Mouse (Mus musculus) right cerebral cortex, postnatal 25 days (tissue): ENCODE measurements at regions not wholly inside any gene's neighbourhood (a gene's known extent, or its start where the extent isn't known, plus 50 kb on each side); places are given as distances from the start of the nearest gene placed in this dataset.
A peak's percentile ranks its signal among the peaks of the same experiment; 100 is the strongest.
"Not testable (repeated sequence)": the region's sequence is repeated elsewhere in the genome, so short reads cannot be mapped to it uniquely, and the experiment has no call there.

Source experiments
- DNase-seq: peaks from one replicate; pipeline ENCODE4 v3.0.0; 2022

DNA sequence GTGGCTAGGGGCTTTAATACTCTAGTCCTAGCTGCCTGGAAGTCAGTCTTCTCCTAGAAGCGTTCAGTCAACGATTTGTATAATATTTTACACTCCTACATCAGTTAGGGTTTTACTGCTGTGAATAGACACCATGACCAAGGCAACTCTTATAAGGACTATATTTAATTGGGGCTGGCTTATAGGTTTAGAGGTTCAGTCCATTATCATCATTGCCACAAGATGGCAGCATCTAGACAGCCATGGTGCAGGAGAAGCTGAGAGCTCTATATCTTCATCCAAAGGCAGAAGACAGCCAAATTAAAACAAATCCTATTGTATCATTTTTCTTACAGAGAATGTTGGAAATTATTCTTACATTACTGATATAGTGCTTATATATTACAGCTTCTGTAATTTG lies 167.0 kb upstream of the Ndn start:
- DNase-seq: no peak

GRCm38 (mm10) chr7:62208529-62208928 lies 137.8 kb upstream of the Ndn start:
- no peak for DNase-seq

DNA sequence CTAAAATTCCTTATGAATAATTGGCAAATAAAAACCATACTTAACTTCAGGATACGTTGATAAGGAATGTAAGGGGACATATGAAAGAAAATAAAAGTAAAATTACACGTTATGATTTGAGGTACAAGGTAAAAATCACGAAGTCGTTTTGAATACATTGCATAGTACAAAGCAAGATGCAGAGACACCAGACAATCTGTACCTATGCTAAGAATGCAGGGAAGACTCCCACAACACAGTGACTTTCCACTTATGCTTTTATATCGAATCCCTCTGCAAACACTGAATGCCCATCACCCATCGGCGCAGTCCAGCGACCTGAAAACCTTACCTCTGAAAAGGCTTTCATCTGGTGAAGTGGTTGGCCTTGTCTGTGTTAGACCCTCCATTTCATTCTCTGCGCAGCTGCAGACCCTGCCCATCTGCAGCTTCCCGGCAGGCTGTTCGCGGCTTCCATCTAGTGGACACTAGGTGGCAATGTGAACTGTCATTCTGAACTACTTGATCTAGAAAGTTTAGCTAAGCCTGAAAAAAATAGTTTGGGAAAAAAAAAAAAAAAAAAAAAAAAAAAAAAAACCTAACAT lies 137.2 kb upstream of the Ndn start:
- DNase-seq: peak; percentile 61

DNA sequence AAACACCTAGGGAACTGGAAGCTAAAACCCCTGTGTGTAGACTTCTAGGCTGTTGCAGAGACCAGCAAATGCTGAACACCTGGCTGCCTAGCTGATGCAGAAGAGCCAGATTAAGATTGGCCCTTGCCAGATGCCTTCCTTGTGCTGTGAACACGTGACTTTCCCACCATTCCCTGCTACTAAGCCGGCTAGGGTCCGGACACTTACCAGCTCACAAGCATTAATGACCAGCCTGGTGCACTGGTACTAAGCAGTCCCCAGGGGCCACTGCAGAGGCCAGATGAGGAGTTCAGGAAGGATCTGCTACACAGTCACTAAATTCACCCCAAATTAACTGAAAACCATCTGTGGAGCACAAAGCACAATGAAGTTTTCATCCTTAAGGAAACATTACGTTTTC lies 121.2 kb upstream of the Ndn start:
- no peak for DNase-seq

DNA sequence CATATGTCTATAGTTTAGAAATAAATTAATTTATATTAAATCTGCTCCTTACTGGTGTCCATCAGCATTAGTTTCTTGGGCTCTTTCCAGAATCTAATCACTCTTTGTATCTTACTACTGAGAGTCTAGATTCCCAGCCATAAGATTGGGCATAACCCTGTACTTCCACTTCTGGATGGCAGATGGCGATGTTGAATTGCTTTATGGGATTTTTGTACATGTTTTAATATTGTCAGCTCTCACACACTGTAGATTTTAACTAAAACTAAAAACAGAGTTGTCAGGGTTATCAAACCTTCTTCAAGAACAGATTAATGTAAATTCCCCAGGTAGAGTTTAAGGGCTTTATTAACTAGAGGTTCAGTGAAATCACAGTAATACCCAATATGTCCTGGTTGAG lies 118.6 kb upstream of the Ndn start:
- no peak for DNase-seq

DNA sequence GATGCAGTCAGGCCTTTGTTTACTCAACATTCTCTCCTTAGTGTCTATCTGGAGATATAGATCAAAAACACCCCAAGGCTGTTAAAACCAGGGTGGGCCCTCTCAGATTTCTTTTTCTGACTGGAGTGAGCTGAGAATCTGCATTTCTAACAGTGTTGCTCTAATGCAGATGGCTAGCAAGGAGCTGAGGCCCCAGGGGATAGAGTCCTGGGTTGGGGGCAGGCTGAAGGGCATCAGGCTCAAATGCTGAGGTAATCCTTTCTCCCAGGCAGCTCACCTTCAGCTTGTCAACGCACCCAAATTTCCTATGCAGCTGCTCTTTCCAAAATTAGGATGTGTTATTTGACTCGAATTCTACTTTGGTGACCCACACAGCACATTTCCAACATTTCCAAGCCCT lies 115.7 kb upstream of the Ndn start:
- no peak for DNase-seq

- no peak for DNase-seq
Measured at GRCm38 (mm10) chr7:62231120-62231574, 115.2 kb upstream of the Ndn start.

GRCm38 (mm10) chr7:62232076-62232475 lies 114.3 kb upstream of the Ndn start:
- DNase-seq: no peak

- no peak for DNase-seq
Measured at GRCm38 (mm10) chr7:62234037-62234436, 112.3 kb upstream of the Ndn start.

GRCm38 (mm10) chr7:62235766-62236165 lies 110.6 kb upstream of the Ndn start:
- no peak for DNase-seq

DNA sequence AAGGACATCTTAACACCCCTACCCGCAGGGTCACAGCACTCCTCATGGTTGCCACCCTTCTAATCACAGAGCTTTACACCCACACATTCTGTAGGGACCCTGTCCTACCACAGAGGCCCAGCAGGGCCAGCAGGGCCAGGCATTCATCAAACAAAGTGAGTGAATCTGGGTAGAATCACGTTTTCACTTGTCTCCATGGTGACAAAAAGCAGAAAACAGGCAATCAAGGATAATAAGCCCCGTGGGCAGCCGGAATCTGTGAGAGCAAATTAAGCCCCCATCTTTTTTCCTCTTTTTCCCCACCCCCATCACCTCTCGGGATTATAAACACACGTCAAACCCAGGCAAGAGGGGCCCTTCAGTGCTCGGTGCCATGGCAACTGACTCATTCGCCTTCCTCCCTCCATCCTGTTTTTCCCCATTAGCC lies 84.7 kb upstream of the Ndn start:
- DNase-seq: no peak

- DNase-seq: not testable (repeated sequence)
Measured at GRCm38 (mm10) chr7:62262174-62262573, 84.2 kb upstream of the Ndn start.

DNA sequence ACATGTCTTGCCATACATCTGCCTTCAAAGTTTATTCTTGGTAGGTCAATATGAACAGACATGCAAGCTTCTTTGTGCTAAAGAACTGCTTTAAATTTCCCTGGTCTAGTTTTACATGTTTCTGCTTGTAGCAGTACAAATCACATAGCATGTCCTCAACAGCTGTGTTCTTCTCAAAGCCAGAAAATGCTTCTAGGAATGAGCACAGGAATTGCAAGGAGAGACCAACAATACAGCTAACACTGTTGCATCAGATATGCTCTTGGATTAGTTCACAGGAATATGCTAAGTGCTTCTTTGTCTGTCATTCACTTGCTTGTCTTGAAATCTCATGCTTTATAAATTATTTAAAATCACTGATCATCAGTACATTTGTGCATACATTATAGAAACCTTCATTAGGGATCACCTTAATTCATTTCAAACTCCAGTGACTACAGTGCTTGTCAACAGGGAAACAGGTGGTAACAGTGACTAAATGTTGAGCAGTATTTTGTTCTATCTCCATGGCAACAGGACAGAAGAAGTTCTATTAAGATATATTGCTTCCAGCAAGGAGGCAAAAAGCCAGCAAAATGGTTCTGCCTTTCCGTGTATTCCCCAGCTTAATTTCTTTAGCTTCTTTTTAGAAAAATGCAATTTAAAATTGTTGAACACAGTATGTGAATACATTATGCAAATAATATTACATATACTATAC lies 77.1 kb upstream of the Ndn start:
- no peak for DNase-seq

- no peak for DNase-seq
Measured at GRCm38 (mm10) chr7:62276219-62276618, 70.2 kb upstream of the Ndn start.

GRCm38 (mm10) chr7:62278492-62278891 lies 67.9 kb upstream of the Ndn start:
- no peak for DNase-seq

- DNase-seq: no peak
Measured at GRCm38 (mm10) chr7:62279022-62279421, 67.3 kb upstream of the Ndn start.
